Mouse (Mus musculus) activated CD4-positive, CD25-positive, alpha-beta regulatory T cell, adult 4 months (primary cell): ENCODE measurements around the gene Hax1. TPM values are rescaled to one million over a fixed set of nuclear protein-coding genes. Genes with fewer than 3 reads are reported as not detected.

Source experiments
- ATAC-seq: one replicate; pipeline ENCODE4 v1.8.0; 2017
- polyA plus RNA-seq, 2 experiments: library from polyadenylated mRNA; unstranded; fragments of 100-300 nt; shearing (Covaris generic); gene quantifications; one replicate each; pipeline ENCODE4 v1.2.1; 2017

Hax1 gene
- polyA plus RNA-seq, 2 experiments from 2014 or later = 51.0 to 72.3 TPM

DNA sequence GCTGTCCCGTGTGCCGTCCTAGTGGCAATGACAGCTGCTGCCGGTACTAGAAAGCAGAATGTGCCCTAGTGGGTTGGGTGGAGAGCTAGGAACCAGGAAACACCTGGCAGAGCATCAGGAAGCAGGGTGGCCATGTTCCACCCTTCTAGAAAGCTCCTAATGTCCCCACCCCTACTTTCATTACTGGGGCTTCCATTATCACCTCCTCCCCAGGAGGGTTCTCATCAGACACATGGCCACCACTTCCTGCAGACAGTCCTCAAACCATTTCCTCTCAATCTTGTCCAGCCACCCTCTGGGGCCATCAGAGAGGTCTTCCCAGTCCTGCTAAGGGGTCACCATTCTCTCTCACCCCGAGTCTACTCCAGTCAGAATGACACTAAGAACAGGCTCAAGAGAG lies 37.1 kb downstream of the Hax1 start:
- peak; percentile 33 for ATAC-seq

GRCm38 (mm10) chr3:89960469-89960868 lies 38.1 kb downstream of the Hax1 start:
- ATAC-seq = peak; percentile 83

GRCm38 (mm10) chr3:89959435-89959834 lies 39.1 kb downstream of the Hax1 start:
- no peak for ATAC-seq

DNA sequence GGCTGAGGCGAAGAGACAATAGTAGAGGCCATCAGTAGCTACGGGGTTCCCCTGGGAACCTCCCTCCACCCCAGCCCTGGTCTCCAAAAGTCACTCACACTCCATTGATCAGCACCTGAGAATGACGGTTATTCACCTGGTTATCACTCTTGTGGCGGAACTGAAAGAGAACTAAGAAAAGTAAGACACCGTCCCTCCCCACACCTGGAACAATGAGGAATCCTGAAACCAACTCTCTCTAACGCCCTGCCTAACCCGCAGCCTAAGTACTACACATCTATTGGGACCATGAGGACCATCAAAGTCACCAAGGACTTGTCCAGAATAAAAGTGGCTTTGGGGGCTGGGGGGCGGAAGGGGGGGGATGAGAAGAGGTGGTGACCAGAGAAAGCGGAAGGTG lies 40.7 kb downstream of the Hax1 start:
- no peak for ATAC-seq

DNA sequence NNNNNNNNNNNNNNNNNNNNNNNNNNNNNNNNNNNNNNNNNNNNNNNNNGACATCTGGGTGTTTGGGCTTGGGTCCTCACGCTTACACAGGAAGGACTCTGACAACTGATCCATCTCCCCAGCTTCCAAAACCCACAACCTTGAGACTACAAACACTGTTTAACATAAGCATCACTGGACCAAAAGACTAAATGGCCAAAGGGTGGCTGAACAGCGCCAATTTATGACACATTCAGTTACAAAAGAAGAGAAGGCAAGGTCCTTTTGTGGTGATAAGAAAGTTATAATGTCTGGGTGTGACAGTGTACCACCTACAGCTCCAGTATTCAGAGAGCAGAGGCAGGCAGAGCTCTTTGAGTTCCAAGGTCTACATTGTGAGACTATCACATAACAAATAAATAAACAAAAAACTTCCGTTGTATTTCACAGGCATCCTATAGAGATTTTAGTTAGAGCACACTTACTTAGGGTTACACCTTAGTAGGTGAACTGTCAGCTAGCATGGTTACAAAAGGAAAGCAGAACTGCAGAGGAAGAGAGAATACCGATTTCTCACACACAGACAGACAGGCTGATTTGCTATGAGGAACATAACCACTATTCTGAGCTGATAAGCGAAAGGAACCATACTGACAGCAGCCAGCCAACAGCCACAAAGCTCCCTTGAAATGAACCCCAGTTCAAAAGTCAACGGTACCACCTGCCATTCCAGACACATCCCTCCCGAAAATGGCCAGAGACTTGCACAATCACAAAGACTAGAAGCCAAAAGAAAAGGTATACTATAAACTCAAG lies 42.2 kb downstream of the Hax1 start:
- no peak for ATAC-seq

DNA sequence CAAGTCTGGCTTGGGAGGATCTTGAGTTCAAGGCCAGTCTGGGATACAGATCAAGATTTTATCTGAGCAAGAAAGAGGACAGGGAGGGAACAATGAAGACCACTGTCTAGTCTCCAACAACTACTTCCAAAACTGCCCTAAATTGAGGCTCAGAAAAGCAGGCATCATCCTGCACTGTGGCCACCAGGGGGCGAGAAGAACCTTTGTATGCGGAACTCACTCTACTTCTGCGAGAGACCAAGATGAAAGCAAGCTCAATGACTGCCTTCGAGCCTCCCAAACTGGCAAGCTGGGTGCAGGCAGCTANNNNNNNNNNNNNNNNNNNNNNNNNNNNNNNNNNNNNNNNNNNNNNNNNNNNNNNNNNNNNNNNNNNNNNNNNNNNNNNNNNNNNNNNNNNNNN lies 45.2 kb downstream of the Hax1 start:
- ATAC-seq = peak; percentile 82

DNA sequence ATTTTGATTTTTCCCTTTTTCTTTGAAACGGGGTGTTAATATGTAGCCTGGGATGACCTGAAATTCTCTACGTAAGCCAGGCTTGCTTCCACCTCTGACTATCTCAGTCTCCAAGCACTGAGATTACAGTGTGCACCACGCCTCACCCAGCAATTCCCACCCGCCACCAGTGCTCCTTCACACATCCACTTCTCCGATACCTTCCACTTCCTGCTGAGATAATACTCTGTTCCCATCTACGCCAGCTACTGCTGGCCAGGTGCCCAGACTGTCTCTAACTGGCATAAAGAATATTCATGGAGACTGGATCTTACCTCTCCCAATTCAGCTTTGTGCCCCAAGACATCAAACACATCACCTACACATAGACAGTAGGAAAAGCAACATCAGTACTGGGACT lies 49.9 kb downstream of the Hax1 start:
- no peak for ATAC-seq

GRCm38 (mm10) chr3:89948021-89948420 lies 50.6 kb downstream of the Hax1 start:
- ATAC-seq = no peak

Other genes with a start within 250 kb of the Hax1 start
- gene Chrnb2, start 234.1 kb downstream of the Hax1 start, polyA plus RNA-seq = 1 to 10 TPM; 1.3 to 1.4 TPM
- 10 to 100 TPM; 12.8 to 20.7 TPM for gene Ube2q1, start 225.2 kb downstream of the Hax1 start, polyA plus RNA-seq
- 10 to 100 TPM in 1 of 2 experiments, 1 to 10 TPM in 1; 8.7 to 10.2 TPM for gene She, start 167.4 kb downstream of the Hax1 start, polyA plus RNA-seq
- gene Il6ra, start 85.6 kb downstream of the Hax1 start, polyA plus RNA-seq = 10 to 100 TPM; 20.6 to 29.5 TPM
- gene Atp8b2, start 35.3 kb downstream of the Hax1 start, polyA plus RNA-seq = 10 to 100 TPM; 19.7 to 24.1 TPM
- 100 to 1,000 TPM; 295 to 347 TPM for gene 4933434E20Rik, start 52.9 kb upstream of the Hax1 start, polyA plus RNA-seq
- gene Ubap2l, start 53.8 kb upstream of the Hax1 start, polyA plus RNA-seq = 100 to 1,000 TPM; 189 to 209 TPM
- 100 to 1,000 TPM; 850 to 880 TPM for gene Tpm3, start 73.9 kb upstream of the Hax1 start, polyA plus RNA-seq
- under 1 TPM; 0.15 to 0.37 TPM for gene Nup210l, start 105.4 kb upstream of the Hax1 start, polyA plus RNA-seq
- gene Rps27, start 214.9 kb upstream of the Hax1 start, polyA plus RNA-seq = 1,000 to 10,000 TPM; 7,353 to 7,820 TPM
- gene Rab13, start 214.9 kb upstream of the Hax1 start, polyA plus RNA-seq = under 1 TPM in 1 of 2 experiments, not detected in 1; 0.62 TPM
- 10 to 100 TPM; 74.8 to 85.6 TPM for gene Jtb, start 232.8 kb upstream of the Hax1 start, polyA plus RNA-seq
- not detected for gene Creb3l4, start 244.7 kb upstream of the Hax1 start, polyA plus RNA-seq
- gene Slc39a1, start 249.4 kb upstream of the Hax1 start, polyA plus RNA-seq = 10 to 100 TPM; 48.5 to 65.9 TPM